Mouse (Mus musculus) embryonic fibroblast, embryonic 13.5 days (primary cell): ENCODE measurements around the gene Bag6.

Source experiments
- CTCF ChIP-seq: IDR thresholded peaks from 2 replicates; pipeline ENCODE4 v1.5.1; 2011; ENCODE audit warnings: mild to moderate bottlenecking, control low read depth, low read length, moderate library complexity, borderline replicate concordance; ENCODE audit not compliant: insufficient read depth
- POLR2A ChIP-seq: IDR thresholded peaks from 2 replicates; pipeline ENCODE4 v1.6.1; 2011; ENCODE audit warnings: low read depth, mild to moderate bottlenecking, control low read depth, low read length, moderate library complexity

DNA sequence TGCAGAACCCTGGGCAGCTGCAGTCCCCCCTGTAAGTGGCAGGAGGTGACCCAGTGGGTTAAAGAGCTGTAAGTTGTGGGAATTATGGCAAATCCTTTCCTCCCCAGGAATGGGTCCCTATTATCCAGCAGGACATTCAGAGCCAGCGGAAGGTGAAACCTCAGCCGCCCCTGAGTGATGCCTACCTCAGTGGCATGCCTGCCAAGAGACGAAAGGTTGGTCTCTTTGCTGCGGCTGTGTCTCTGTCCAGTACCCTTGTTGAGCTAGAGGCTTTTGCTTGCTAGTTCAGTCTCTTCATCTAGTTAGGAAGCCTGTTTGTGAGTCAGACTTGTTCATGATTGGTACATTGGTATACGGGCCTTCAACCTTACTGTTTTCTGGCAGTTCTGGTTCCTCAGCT lies 11.2 kb downstream of the Bag6 start:
- TF ChIP-seq CTCF (no peak), POLR2A (no peak)
